Mouse (Mus musculus) small intestine, adult 2 months (tissue): Measurements from ENCODE around the gene Spred1.

Source experiments
- CTCF ChIP-seq: fragments of 200-500 bp; IDR thresholded peaks from 2 replicates; pipeline ENCODE4 v1.5.1; 2012; ENCODE audit warnings: low read depth, mild to moderate bottlenecking, control low read depth, inconsistent platforms, low read length, moderate library complexity, mixed read lengths; ENCODE audit not compliant: insufficient replicate concordance, insufficient read length; ENCODE audit errors: extremely low read depth
- POLR2A ChIP-seq: fragments of 200-500 bp; IDR thresholded peaks from 2 replicates; pipeline ENCODE4 v1.6.1; 2012; ENCODE audit warnings: low read depth, mild to moderate bottlenecking, control low read depth, inconsistent platforms, low read length, moderate library complexity

DNA sequence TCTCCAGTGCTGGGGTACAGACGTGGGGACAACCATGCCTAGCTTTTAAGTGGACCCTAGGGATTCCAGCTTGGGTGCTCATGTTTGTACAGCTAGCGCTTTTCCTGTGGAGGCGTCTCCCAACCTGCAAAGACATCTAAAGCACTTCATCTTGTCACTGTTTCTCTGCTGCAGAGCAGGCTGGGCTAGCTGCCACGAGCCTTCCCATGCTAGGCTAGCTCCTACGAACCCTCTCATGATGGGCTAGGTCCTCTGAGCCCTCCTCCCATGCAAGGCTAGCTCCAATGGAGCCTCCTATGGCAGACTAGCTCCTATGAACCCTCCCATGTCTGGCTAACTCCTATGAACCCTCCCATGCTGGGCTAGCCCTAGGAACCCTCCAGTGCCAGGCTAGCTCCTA, 82.2 kb downstream of the Spred1 start:
- no peak for TF ChIP-seq CTCF
- no peak for TF ChIP-seq POLR2A
